Mouse (Mus musculus) lung, adult 10 weeks (tissue): ENCODE data around the gene Mrpl32. TPM values are rescaled to one million over a fixed set of nuclear protein-coding genes. Genes with fewer than 3 reads are reported as not detected.

Experiments used
- polyA plus RNA-seq: library from polyadenylated mRNA; stranded (reverse); fragments of 350-450 nt; fragmentation: Illumina TruSeq; extraction: RNeasy Lipid Tissue Mini Kit (QIAGEN cat#74804); gene quantifications from one replicate; pipeline ENCODE4 v1.2.3, GENCODE M21; 2014; ENCODE audit warnings: low read depth, low replicate concordance; ENCODE audit not compliant: insufficient read depth

Mrpl32 gene
- 39.4 TPM for polyA plus RNA-seq

GRCm38 (mm10) chr13:14612926-14613529 is at the start of gene Mrpl32, which contains the start of gene Psma2:
TSS of gene Mrpl32 (minus strand) at chr13:14613165.
TSS of gene Psma2 (plus strand) at chr13:14613240.

GRCm38 (mm10) chr13:14629726-14630641 is 17.0 kb upstream of the Mrpl32 start, which contains the start of gene AW209491:
TSS of gene AW209491 (plus strand) at chr13:14630154.

Other genes with a start within 250 kb of the Mrpl32 start
- not detected for gene Hecw1, start 89.9 kb downstream of the Mrpl32 start, polyA plus RNA-seq
- 100 TPM for gene Psma2, start 75 bp upstream of the Mrpl32 start, polyA plus RNA-seq
- 10.3 TPM for gene AW209491, start 17.0 kb upstream of the Mrpl32 start, polyA plus RNA-seq